Mouse (Mus musculus) bone marrow, adult 2 months (tissue): ENCODE results near the gene Sema4a.

Experiments
- CTCF ChIP-seq: fragments of 200-500 bp; IDR thresholded peaks from 2 replicates; pipeline ENCODE4 v1.5.1; 2011; ENCODE audit warnings: low read length, control low read depth; ENCODE audit not compliant: control insufficient read depth, insufficient read depth
- POLR2A ChIP-seq: fragments of 200-500 bp; IDR thresholded peaks from 2 replicates; pipeline ENCODE4 v1.6.1; 2011; ENCODE audit warnings: low read depth, mild to moderate bottlenecking, control low read depth, low read length, borderline replicate concordance; ENCODE audit not compliant: control insufficient read depth

DNA sequence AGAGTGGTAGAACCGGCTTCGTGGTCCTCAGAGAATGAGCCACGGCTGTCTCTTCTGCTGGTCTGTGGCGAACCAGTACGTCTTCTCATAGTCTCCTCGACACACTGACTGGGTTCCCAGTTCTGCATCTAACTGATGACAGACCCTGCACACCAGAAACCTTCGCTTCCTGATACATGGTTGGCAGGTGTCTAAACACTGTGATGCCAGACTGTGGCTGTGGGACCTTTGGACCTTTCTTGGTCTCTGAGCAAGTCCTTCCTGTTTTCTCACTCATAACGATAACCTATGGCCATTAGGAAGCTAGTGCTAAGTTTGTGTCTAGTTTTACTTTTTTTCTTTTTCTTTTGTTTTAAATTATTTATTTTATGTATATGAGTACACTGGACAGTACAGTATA lies 12.5 kb downstream of the Sema4a start:
- no peak for TF ChIP-seq CTCF
- TF ChIP-seq POLR2A, result no peak
